Mouse (Mus musculus): ENCODE measurements at regions not wholly inside any gene's neighbourhood (a gene's known extent, or its start where the extent isn't known, plus 50 kb on each side); places are given as distances from the start of the nearest gene placed in this dataset.

GRCm38 (mm10) chr6:31134736-31135077, 175.8 kb upstream of the Klf14 start:
- TF ChIP-seq MYOD1 (IDR thresholded peaks at IDR 0.05; ENCODE audit: control insufficient read depth, insufficient read length, low read depth) (no peak), CTCF (IDR thresholded peaks at IDR 0.05; ENCODE audit: control insufficient read depth, insufficient read depth, insufficient read length) (no peak)

Data from C2C12 (cell line).